Mouse (Mus musculus) forebrain, embryonic 15.5 days (tissue): ENCODE measurements around the gene Rbm43. TPM values are rescaled to one million over a fixed set of nuclear protein-coding genes. Genes with fewer than 3 reads are reported as not detected.

ENCODE experiments used
- ATAC-seq: fragments of 200-750 bp; cut with Nextera tagmentation; replicated peaks from 2 replicates; pipeline ENCODE4 v1.8.0; 2017; ENCODE audit warnings: mild to moderate bottlenecking, moderate TSS enrichment, moderate library complexity
- H3K27ac ChIP-seq: fragments of 300-500 bp; sonication (generic); replicated peaks from 2 replicates; pipeline ENCODE4 v1.5.1; 2015; ENCODE audit warnings: mild to moderate bottlenecking, inconsistent platforms
- H3K27me3 ChIP-seq: fragments of 300-500 bp; sonication (generic); 2 replicates; pipeline ENCODE4 v1.6.1; 2015; ENCODE audit warnings: inconsistent platforms
- H3K36me3 ChIP-seq: fragments of 300-500 bp; sonication (generic); 2 replicates; pipeline ENCODE4 v1.6.1; 2015; ENCODE audit warnings: mild to moderate bottlenecking, inconsistent platforms
- H3K4me1 ChIP-seq: fragments of 300-500 bp; sonication (generic); 2 replicates; pipeline ENCODE4 v1.6.1; 2015; ENCODE audit warnings: inconsistent platforms
- H3K4me2 ChIP-seq: fragments of 300-500 bp; sonication (generic); replicated peaks from 2 replicates; pipeline ENCODE4 v1.6.1; 2015; ENCODE audit warnings: mild to moderate bottlenecking, inconsistent platforms
- H3K4me3 ChIP-seq: fragments of 300-500 bp; sonication (generic); 2 replicates; pipeline ENCODE4 v1.5.1; 2015; ENCODE audit warnings: mild to moderate bottlenecking, inconsistent platforms
- H3K9ac ChIP-seq: fragments of 300-500 bp; sonication (generic); replicated peaks from 2 replicates; pipeline ENCODE4 v1.6.1; 2015; ENCODE audit warnings: mild to moderate bottlenecking, inconsistent platforms
- H3K9me3 ChIP-seq: fragments of 300-500 bp; sonication (generic); 2 replicates; pipeline ENCODE4 v1.6.1; 2016; ENCODE audit warnings: inconsistent platforms
- WGBS: fragments of 180-500 bp; shearing (Covaris S2); methylation state at CpG from one replicate; pipeline ENCODE4 v1.1.7; 2015; ENCODE audit warnings: mixed read lengths; 5-methylcytosine and 5-hydroxymethylcytosine counted together
- polyA plus RNA-seq: library from polyadenylated mRNA; unstranded; fragments of >200 nt; fragmentation: Nextera tagmentation; extraction: Ambion mirVana; gene quantifications from 2 replicates; pipeline ENCODE4 v1.2.1, GENCODE M21; 2015

Rbm43 gene
- polyA plus RNA-seq: 5.5 and 6.3 TPM in 2 replicates

GRCm38 (mm10) chr2:51934574-51935334 is at the start of gene Rbm43:
Gene Rbm43, minus strand, starts transcription at chr2:51935163.
- Histone ChIP-seq H3K36me3 (no peaks in the 10 kb centered on the region), H3K27ac (no peak within 1 kb of the TSS)
- WGBS: under 1% methylated on average over 48 of the region's 48 CpGs

GRCm38 (mm10) chr2:51982288-51982687 is 47.3 kb upstream of the Rbm43 start:
- 83% methylated on average over 13 of the region's 13 CpGs for WGBS
- Histone ChIP-seq H3K4me2 (no peak overlapping the region), H3K27ac (no peak overlapping the region), H3K27me3 (no peaks in the 10 kb centered on the region), H3K9me3 (no peaks in the 10 kb centered on the region), H3K9ac (no peak overlapping the region), H3K4me3 (no peak overlapping the region), H3K4me1 (no peaks in the 10 kb centered on the region; the same call in 1 of the 2 replicates), H3K36me3 (no peaks in the 10 kb centered on the region)
- ATAC-seq: no peak

More at GRCm38 (mm10) chr2:51934574-51935334, at the start of gene Rbm43:
- Histone ChIP-seq H3K4me2 (peak within 1 kb of the TSS; percentile 79), H3K4me3 (peak within 1 kb of the TSS; percentile 56), H3K9ac (peak within 1 kb of the TSS; percentile 57), H3K9me3 (no peaks in the 10 kb centered on the region), H3K4me1 (peaks cover 3% of the 10 kb centered on the region; the same call in 1 of the 2 replicates), H3K27me3 (no peaks in the 10 kb centered on the region)
- peak; percentile 88 for ATAC-seq

GRCm38 (mm10) chr2:51981630-51982029 is 46.7 kb upstream of the Rbm43 start:
- 65% methylated on average over 11 of the region's 11 CpGs for WGBS
- no peaks in the 10 kb centered on the region; the same call in 1 of the 2 replicates for H3K4me1 ChIP-seq
- no peaks in the 10 kb centered on the region for H3K36me3 ChIP-seq
- no peak for ATAC-seq
- no peaks in the 10 kb centered on the region for H3K9me3 ChIP-seq
- no peaks in the 10 kb centered on the region for H3K27me3 ChIP-seq
- no peak overlapping the region for H3K4me2 ChIP-seq
- peak overlapping the region; percentile 11; the same call in 1 of the 2 replicates for H3K27ac ChIP-seq
- no peak overlapping the region for H3K9ac ChIP-seq
- H3K4me3 ChIP-seq: no peak overlapping the region

GRCm38 (mm10) chr2:51973410-51973968 is 38.5 kb upstream of the Rbm43 start, which contains the start of gene Nmi:
Gene Nmi, minus strand, starts transcription at chr2:51973494.
- ATAC-seq: peak; percentile 70
- 69% methylated on average over 9 of the region's 9 CpGs for WGBS
- H3K27ac ChIP-seq: peak within 1 kb of the TSS; percentile 52; the same call in 1 of the 2 replicates

GRCm38 (mm10) chr2:51972641-51973409 is 37.9 kb upstream of the Rbm43 start:
- Histone ChIP-seq H3K4me1 (peaks cover 14% of the 10 kb centered on the region), H3K27ac (peak overlapping the region; percentile 52; the same call in 1 of the 2 replicates)
- ATAC-seq: peak; percentile 82

More at GRCm38 (mm10) chr2:51973410-51973968, 38.5 kb upstream of the Rbm43 start, which contains the start of gene Nmi:
- H3K27me3 ChIP-seq: no peaks in the 10 kb centered on the region
- H3K36me3 ChIP-seq: no peaks in the 10 kb centered on the region
- H3K9ac ChIP-seq: peak within 1 kb of the TSS; percentile 67
- peak within 1 kb of the TSS; percentile 92 for H3K4me2 ChIP-seq
- peaks cover 14% of the 10 kb centered on the region for H3K4me1 ChIP-seq
- H3K4me3 ChIP-seq: peak within 1 kb of the TSS; percentile 61
- H3K9me3 ChIP-seq: no peaks in the 10 kb centered on the region

GRCm38 (mm10) chr2:51972142-51972541 is 37.2 kb upstream of the Rbm43 start:
- H3K27ac ChIP-seq: no peak overlapping the region
- WGBS: 62% methylated on average over 5 of the region's 5 CpGs
- no peaks in the 10 kb centered on the region for H3K9me3 ChIP-seq
- H3K9ac ChIP-seq: no peak overlapping the region
- H3K27me3 ChIP-seq: no peaks in the 10 kb centered on the region
- no peak; the same call in 1 of the 2 replicates for ATAC-seq
- peak overlapping the region; percentile 92; the same call in 1 of the 2 replicates for H3K4me2 ChIP-seq
- H3K4me1 ChIP-seq: peaks cover 14% of the 10 kb centered on the region
- peak overlapping the region; percentile 61 for H3K4me3 ChIP-seq
- no peaks in the 10 kb centered on the region for H3K36me3 ChIP-seq

More at GRCm38 (mm10) chr2:51972641-51973409, 37.9 kb upstream of the Rbm43 start:
- peak overlapping the region; percentile 92 for H3K4me2 ChIP-seq
- H3K4me3 ChIP-seq: peak overlapping the region; percentile 61
- H3K9me3 ChIP-seq: no peaks in the 10 kb centered on the region
- H3K36me3 ChIP-seq: no peaks in the 10 kb centered on the region
- H3K27me3 ChIP-seq: no peaks in the 10 kb centered on the region
- peak overlapping the region; percentile 67 for H3K9ac ChIP-seq
- WGBS: 3% methylated on average over 40 of the region's 40 CpGs

- WGBS: 94% methylated on average over 4 of the region's 4 CpGs
Observed at GRCm38 (mm10) chr2:51970897-51971296, 35.9 kb upstream of the Rbm43 start.

GRCm38 (mm10) chr2:51967288-51967687 is 32.3 kb upstream of the Rbm43 start:
- Histone ChIP-seq H3K4me2 (no peak overlapping the region), H3K36me3 (no peaks in the 10 kb centered on the region), H3K4me3 (no peak overlapping the region), H3K4me1 (0 out of 2 replicates have a peak, but pooled peaks cover 2% of the 10 kb centered on the region), H3K27ac (no peak overlapping the region), H3K9me3 (no peaks in the 10 kb centered on the region), H3K9ac (no peak overlapping the region), H3K27me3 (no peaks in the 10 kb centered on the region)
- ATAC-seq: no peak
- 92% methylated on average over 3 of the region's 3 CpGs for WGBS

More at GRCm38 (mm10) chr2:51970897-51971296, 35.9 kb upstream of the Rbm43 start:
- H3K27ac ChIP-seq: no peak overlapping the region
- H3K4me2 ChIP-seq: no peak overlapping the region
- no peaks in the 10 kb centered on the region for H3K27me3 ChIP-seq
- peaks cover 14% of the 10 kb centered on the region for H3K4me1 ChIP-seq
- H3K9ac ChIP-seq: no peak overlapping the region
- no peaks in the 10 kb centered on the region for H3K9me3 ChIP-seq
- no peak for ATAC-seq
- H3K36me3 ChIP-seq: no peaks in the 10 kb centered on the region
- H3K4me3 ChIP-seq: no peak overlapping the region

GRCm38 (mm10) chr2:51953648-51954204 is 18.8 kb upstream of the Rbm43 start:
- Histone ChIP-seq H3K36me3 (no peaks in the 10 kb centered on the region), H3K4me3 (no peak overlapping the region), H3K27ac (no peak overlapping the region), H3K9ac (no peak overlapping the region), H3K4me1 (no peaks in the 10 kb centered on the region), H3K9me3 (no peaks in the 10 kb centered on the region), H3K27me3 (no peaks in the 10 kb centered on the region), H3K4me2 (no peak overlapping the region)
- ATAC-seq: no peak
- 87% methylated on average over 7 of the region's 7 CpGs for WGBS

- no peak overlapping the region for H3K4me2 ChIP-seq
- H3K36me3 ChIP-seq: no peaks in the 10 kb centered on the region
- no peak overlapping the region for H3K9ac ChIP-seq
- H3K4me3 ChIP-seq: no peak overlapping the region
- H3K27ac ChIP-seq: no peak overlapping the region
- no peak for ATAC-seq
- no peaks in the 10 kb centered on the region for H3K9me3 ChIP-seq
- 49% methylated on average over 1 of the region's 1 CpGs for WGBS
- no peaks in the 10 kb centered on the region for H3K4me1 ChIP-seq
- no peaks in the 10 kb centered on the region for H3K27me3 ChIP-seq
Observed at GRCm38 (mm10) chr2:51950876-51951275, 15.9 kb upstream of the Rbm43 start.

- no peak overlapping the region for H3K27ac ChIP-seq
- no peaks in the 10 kb centered on the region for H3K36me3 ChIP-seq
- H3K4me2 ChIP-seq: no peak overlapping the region
- WGBS: 80% methylated on average over 6 of the region's 6 CpGs
- no peaks in the 10 kb centered on the region for H3K27me3 ChIP-seq
- no peak overlapping the region for H3K4me3 ChIP-seq
- ATAC-seq: peak; percentile 53; the same call in 1 of the 2 replicates
- no peak overlapping the region for H3K9ac ChIP-seq
- no peaks in the 10 kb centered on the region for H3K4me1 ChIP-seq
- H3K9me3 ChIP-seq: no peaks in the 10 kb centered on the region
Observed at GRCm38 (mm10) chr2:51948105-51948830, 13.3 kb upstream of the Rbm43 start.
